Mouse (Mus musculus) gastrocnemius, adult 2 months (tissue): Measurements from ENCODE around the gene Lrpprc. TPM values are rescaled to one million over a fixed set of nuclear protein-coding genes. Genes with fewer than 3 reads are reported as not detected.

ENCODE experiments used
- DNase-seq: peaks from one replicate; pipeline ENCODE4 v3.0.0; 2022
- H3K27ac ChIP-seq: fragments of 200-600 bp; 2 replicates; pipeline ENCODE4 v1.8.1; 2022; ENCODE audit warnings: mild to moderate bottlenecking
- H3K4me3 ChIP-seq: fragments of 200-600 bp; 2 replicates; pipeline ENCODE4 v1.8.1; 2022; ENCODE audit warnings: mild to moderate bottlenecking, moderate library complexity
- CTCF ChIP-seq: fragments of 200-600 bp; IDR thresholded peaks from 2 replicates; pipeline ENCODE4 v1.8.1; 2022; ENCODE audit warnings: antibody characterized with exemption, mild to moderate bottlenecking, moderate library complexity
- intact Hi-C: fragments of 180-260 bp; cut with DNase I; formaldehyde crosslinking; loops from one replicate; pipeline ENCODE4 v1.15.1; 2025
- total RNA-seq, 2 experiments: library from RNA; stranded (reverse); gene quantifications; 2 replicates each; pipeline ENCODE4 v1.2.3; 2021

Lrpprc gene
- total RNA-seq, 2 experiments from 2014 or later: 61.7 to 84.8 TPM

DNA sequence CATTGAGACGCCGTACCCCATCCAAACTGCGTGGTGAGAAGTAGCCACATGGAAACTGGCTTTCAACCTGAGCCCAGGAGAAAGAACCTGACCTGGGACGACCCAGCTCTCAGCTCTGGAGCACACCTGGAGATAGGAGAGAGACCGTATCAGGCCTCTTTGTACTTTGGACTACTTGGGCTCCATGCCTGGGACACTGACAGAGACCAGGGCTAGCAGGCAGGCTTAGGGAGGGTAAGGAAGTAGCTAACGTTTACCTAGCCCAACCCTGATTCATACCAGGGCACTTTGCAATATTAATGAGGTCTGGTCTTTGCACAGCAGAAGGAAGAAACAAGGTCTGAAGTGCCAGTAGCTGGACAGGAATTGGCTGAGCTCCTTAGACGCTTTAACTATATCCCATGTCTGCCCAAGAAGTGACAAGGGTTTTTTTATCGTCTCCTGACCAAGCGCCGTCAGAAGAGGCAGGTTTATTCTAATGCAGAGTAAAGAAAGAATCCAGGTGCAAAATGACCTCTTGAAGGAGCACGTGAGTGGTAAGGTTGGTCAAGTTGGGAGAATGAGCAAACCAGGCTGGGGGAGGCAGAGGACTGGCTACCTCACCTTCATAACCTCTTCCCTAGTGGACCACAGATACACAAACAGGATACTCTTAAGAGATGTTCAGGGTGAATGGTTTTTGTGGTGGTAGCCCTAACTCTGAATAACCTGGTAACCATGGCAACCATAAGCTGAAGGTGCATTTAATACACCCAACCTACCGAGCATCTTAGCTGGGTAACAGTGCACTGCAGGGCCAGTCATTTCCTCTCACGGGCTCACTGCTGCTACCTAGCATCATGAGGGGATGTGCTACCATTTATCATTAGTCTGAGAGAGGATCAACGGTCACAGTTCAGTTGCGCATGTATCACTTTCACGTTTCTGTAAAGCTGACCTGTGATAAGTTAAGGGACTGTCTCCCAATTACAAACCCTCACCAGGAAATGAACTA lies 117.9 kb downstream of the Lrpprc start:
- intact Hi-C loops: no loop called here
- no peak overlapping the region for H3K27ac ChIP-seq
- no peak for DNase-seq
- no peak for TF ChIP-seq CTCF
- no peak overlapping the region for H3K4me3 ChIP-seq

DNA sequence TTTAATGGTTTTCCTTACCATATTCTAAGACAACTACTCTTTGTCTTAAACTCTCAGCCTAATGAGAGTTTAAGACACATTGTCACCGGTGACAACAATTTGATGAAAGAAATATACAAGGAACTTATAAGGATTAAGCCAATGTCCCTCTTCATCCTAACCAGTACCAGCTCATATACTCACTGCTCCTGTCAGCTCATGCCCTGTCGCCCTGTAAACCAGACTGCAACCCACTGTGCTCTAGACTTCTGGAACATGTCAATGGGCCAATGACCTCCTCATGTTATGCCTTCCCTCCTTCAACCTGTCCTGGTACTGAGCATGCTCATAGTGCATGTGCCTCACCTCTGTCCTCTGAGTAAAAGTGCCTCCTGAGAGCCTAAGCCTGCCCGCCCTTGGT lies 122.7 kb downstream of the Lrpprc start:
- no peak overlapping the region for H3K27ac ChIP-seq
- intact Hi-C loops: no loop called here
- no peak for TF ChIP-seq CTCF
- H3K4me3 ChIP-seq: no peak overlapping the region
- no peak for DNase-seq

DNA sequence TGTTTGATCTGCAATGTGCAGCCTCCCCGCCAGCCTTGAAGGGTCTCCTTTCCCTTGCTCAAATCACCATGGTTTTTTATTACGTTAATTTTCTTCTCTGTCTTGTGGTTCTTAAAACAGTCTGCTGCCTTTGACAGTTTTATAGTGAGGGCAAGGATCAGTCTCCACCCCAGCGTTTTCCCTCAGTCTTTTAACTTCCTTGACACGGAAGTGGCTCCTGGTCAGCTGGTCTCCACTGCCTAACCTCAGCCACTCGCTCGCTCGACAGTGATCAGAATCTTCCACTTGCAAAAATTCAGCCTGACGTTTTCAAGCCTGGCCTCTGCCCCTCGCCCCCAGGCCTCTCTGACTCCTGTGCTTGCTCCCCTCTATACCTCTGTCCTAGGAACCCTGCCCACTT lies 124.9 kb downstream of the Lrpprc start:
- H3K4me3 ChIP-seq: no peak overlapping the region
- DNase-seq: no peak
- intact Hi-C loops: no loop called here
- no peak overlapping the region for H3K27ac ChIP-seq
- no peak for TF ChIP-seq CTCF

DNA sequence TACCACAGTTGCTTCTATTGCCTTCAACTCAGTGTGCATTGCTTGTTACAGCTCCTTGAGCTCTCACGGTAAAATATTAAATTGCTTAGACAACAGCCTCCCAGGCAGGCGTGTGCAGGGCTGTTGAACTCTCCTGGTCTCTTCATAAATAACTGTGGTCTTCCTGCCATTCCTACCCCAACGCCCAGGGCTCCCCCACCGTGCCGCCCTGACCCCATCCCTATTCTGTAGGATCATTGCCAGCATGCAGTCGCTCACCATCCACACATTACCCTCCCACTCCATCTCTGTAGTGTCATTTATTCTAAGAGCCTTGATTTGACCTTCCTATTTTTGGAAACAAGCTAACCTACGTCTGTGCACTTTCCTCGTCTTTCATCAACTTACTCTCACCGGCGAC lies 125.5 kb downstream of the Lrpprc start:
- no peak for DNase-seq
- intact Hi-C loops: no loop called here
- no peak overlapping the region for H3K27ac ChIP-seq

DNA sequence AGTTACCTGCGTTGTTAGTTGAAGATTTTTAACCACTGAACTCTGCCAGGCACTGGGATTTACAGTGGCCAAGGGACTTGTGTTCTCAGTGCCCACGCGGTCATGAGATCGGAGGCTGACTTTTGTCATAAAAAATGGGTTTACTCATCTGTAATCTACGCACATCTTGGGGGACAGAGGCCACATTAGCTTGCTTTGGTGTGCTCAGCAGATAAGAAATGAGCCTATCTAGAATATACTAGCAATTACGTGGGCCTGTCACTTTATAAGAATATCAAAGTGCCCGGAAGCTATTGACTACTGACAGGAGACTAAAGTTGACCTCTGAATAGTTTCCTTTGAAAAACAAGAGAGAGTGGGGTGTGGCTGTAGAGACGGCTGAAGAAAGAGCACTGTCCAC lies 131.6 kb downstream of the Lrpprc start:
- Histone ChIP-seq H3K27ac (no peak overlapping the region), H3K4me3 (no peak overlapping the region)
- intact Hi-C loops: no loop called here
- no peak for DNase-seq
- TF ChIP-seq CTCF: no peak

More for the DNA sequence above, 125.5 kb downstream of the Lrpprc start:
- TF ChIP-seq CTCF: no peak
- no peak overlapping the region for H3K4me3 ChIP-seq

DNA sequence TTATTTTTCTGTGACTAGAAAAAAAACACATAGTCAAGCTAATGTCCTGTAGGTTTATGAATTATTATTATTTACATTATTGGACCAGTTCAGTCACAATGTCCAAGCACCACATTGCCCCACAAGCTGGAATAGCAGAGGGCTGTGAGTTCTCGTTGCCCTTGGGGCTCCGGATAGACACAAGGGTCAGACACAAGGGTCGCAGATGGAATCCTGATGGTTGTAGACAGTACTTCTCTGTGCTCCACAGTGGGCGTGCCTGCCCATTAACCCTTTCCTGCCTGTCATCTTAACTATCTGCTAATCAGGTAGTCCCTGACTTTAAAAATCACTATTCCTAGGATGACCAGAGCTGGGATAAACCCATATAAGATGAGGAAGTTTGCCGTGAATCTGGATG lies 132.4 kb downstream of the Lrpprc start:
- no peak for DNase-seq
- intact Hi-C loops: no loop called here
- TF ChIP-seq CTCF: no peak
- Histone ChIP-seq H3K27ac (no peak overlapping the region), H3K4me3 (no peak overlapping the region)

DNA sequence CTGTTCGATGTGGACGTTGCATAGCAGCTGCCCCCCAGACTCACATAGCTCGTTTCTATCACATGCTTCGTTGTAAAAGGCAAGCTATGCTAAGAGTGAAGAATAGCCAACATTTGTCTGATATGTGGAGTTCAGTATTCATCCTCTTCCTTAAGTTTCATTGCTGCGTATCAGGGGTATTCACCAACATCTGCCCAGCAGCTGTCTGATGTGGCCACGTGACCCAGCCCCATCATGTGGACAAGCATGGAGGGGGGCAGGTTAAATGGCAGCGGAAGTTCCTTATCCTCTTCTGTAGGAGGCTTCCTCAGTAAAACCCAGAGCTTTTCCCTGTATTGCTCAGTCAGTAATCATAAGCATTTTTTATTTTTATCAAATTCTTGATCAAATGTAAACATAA lies 132.8 kb downstream of the Lrpprc start:
- no peak for TF ChIP-seq CTCF
- intact Hi-C loops: no loop called here
- Histone ChIP-seq H3K4me3 (no peak overlapping the region), H3K27ac (no peak overlapping the region)
- DNase-seq: no peak

DNA sequence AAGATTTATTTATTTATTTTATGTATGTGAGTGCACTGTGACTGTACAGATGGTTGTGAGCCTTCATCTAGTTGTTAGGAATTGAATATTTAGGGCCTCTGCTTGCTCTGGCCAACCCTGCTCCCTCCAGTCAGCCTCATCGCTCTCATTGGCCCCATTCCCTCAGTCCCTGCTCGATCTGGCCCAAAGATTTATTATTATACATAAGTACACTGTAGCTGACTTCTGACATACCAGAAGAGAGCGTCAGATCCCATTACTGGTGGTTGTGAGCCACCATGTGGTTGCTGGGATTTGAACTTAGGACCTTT lies 133.2 kb downstream of the Lrpprc start:
- no peak overlapping the region for H3K27ac ChIP-seq
- no peak overlapping the region for H3K4me3 ChIP-seq
- intact Hi-C loops: no loop called here
- DNase-seq: no peak
- no peak for TF ChIP-seq CTCF

DNA sequence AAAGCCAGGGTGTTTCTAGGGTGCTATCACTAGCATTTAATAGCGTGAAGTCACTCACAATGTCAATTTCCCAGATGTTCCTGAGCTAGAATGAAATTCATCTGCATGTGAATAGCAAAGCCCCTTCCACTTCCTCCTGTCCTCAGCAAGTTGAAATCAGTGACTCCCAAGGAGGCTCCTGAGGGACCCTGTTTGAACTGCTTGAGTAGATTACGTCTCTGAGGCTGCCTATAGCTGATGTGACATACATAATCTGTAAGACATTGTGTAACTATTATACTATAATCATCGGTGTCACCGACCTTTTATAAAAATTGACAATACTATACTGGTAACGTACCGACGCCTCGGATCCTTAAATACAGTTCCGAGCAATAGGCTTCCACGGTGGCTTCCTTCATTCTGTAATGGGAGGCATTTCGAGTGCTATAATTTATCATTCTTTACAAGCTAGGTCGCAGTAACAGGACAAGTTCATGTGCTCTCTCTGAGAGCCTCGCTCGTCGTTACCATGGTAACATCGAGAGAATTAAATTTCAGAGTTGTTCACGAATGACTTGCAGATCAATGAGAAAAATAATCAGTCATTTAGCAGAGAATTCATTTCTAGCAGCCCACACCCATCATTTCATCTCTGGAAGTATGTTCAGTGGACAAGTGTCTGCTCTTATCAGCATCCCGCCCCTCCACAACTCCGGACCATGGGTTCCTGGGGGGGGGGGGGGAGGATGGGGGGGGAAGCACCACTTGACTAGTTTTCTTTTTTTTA lies 133.8 kb downstream of the Lrpprc start:
- intact Hi-C loops: no loop called here
- TF ChIP-seq CTCF: no peak

DNA sequence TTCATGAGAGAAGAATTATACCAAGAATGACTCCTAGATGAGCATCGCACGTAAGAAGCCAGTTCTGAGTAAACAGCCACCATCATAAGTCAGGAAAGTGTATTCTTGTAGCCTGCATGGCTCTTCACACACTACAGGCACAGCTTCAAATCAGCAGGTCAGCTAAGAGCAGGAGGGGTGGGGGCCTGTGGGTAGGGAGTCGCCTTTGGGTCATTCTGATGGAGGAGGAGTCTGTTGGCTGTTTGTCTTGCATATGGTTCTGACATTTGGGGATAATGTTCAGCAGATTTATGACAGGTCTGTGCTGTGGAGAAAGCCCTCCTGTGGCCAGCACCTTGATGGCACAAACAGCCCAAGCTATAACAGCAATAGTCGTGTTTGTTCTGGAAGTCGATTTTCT lies 134.4 kb downstream of the Lrpprc start:
- Histone ChIP-seq H3K4me3 (no peak overlapping the region), H3K27ac (no peak overlapping the region)
- TF ChIP-seq CTCF: no peak
- DNase-seq: no peak
- intact Hi-C loops: no loop called here

More for the DNA sequence above, 133.8 kb downstream of the Lrpprc start:
- H3K4me3 ChIP-seq: no peak overlapping the region
- DNase-seq: no peak
- H3K27ac ChIP-seq: no peak overlapping the region

Other genes starting within 250 kb of the Lrpprc start
- gene Dync2li1, start 164.3 kb downstream of the Lrpprc start, total RNA-seq: 1 to 10 TPM; 3.2 to 3.6 TPM
- gene Abcg8, start 114.5 kb downstream of the Lrpprc start, total RNA-seq: not detected
- gene Abcg5, start 107.8 kb downstream of the Lrpprc start, total RNA-seq: not detected
- gene Ppm1b, start 166.0 kb upstream of the Lrpprc start, total RNA-seq: 100 to 1,000 TPM; 165 to 223 TPM
- not detected for gene Slc3a1, start 237.6 kb upstream of the Lrpprc start, total RNA-seq